ENCODE assay signal across 8 mouse cellular contexts in genomic region chr12:69422827-69423537, GRCm38 (mm10). TPM values are rescaled to one million over a fixed set of nuclear protein-coding genes. Genes with fewer than 3 reads are reported as not detected.
DNase-seq lines count a peak whose midpoint lies in the region; ATAC-seq and TF ChIP-seq lines count a peak whose summit lies in the region.

No protein-coding gene starts in this region.

- H3K4me2 ChIP-seq in intestine, postnatal 0 days (replicated peaks; ENCODE audit: low read depth), result no peak overlapping the region; the same call in 1 of the 2 replicates
- H3K4me2 ChIP-seq in intestine, embryonic 15.5 days (replicated peaks), result no peak overlapping the region
- H3K4me2 ChIP-seq in stomach, embryonic 14.5 days (replicated peaks; ENCODE audit: low read depth, low read length), result no peak overlapping the region
- no peak overlapping the region for H3K4me2 ChIP-seq in forebrain, embryonic 16.5 days (ENCODE audit: low read length)

- peak; percentile 61 to 77 for DNase-seq in heart, adult 9 months (ENCODE audit: low spot score in 2 of 2)
- DNase-seq in lung, adult 18-20 months, result peak; percentile 63 to 67
- DNase-seq in layer of hippocampus, adult 8-10 months (ENCODE audit: low spot score in 2 of 2), result no peak
- no peak for DNase-seq in cerebellum, adult 11-12 months

- H3K9ac ChIP-seq in intestine, postnatal 0 days (ENCODE audit: low read depth, low read length), result no peak overlapping the region
- H3K9ac ChIP-seq in intestine, embryonic 15.5 days, result no peak overlapping the region
- H3K9ac ChIP-seq in stomach, embryonic 14.5 days (replicated peaks; ENCODE audit: low read depth, low read length), result no peak overlapping the region
- no peak overlapping the region for H3K9ac ChIP-seq in forebrain, embryonic 16.5 days (replicated peaks; ENCODE audit: low read depth, low read length)

- no peaks in the 10 kb centered on the region for H3K36me3 ChIP-seq in intestine, postnatal 0 days (ENCODE audit: control insufficient read depth, insufficient read depth)
- no peaks in the 10 kb centered on the region for H3K36me3 ChIP-seq in intestine, embryonic 15.5 days
- H3K36me3 ChIP-seq in stomach, embryonic 14.5 days (ENCODE audit: control insufficient read depth, insufficient read depth, low read length), result no peaks in the 10 kb centered on the region
- no peaks in the 10 kb centered on the region for H3K36me3 ChIP-seq in forebrain, embryonic 16.5 days (ENCODE audit: control insufficient read depth, insufficient read depth)

- no peaks in the 10 kb centered on the region for H3K4me1 ChIP-seq in intestine, postnatal 0 days (replicated peaks; ENCODE audit: control insufficient read depth, insufficient read depth, low read length)
- H3K4me1 ChIP-seq in intestine, embryonic 15.5 days (replicated peaks), result peaks cover 9% of the 10 kb centered on the region; the same call in 1 of the 2 replicates
- peaks cover 5% of the 10 kb centered on the region for H3K4me1 ChIP-seq in stomach, embryonic 14.5 days (ENCODE audit: control insufficient read depth, insufficient read depth, low read length)
- H3K4me1 ChIP-seq in forebrain, embryonic 16.5 days (replicated peaks; ENCODE audit: control insufficient read depth, insufficient read depth, low read length), result no peaks in the 10 kb centered on the region

- TF ChIP-seq CTCF in intestine, postnatal 0 days (IDR thresholded peaks at IDR 0.05; ENCODE audit: low read depth), result no peak

- 68% methylated on average over 20 of the region's 20 CpGs for WGBS in intestine, postnatal 0 days
- WGBS in intestine, embryonic 15.5 days, result 71% methylated on average over 20 of the region's 20 CpGs
- WGBS in stomach, embryonic 14.5 days, result 75% methylated on average over 20 of the region's 20 CpGs
- 80% methylated on average over 20 of the region's 20 CpGs for WGBS in forebrain, embryonic 16.5 days

- H3K27me3 ChIP-seq in intestine, postnatal 0 days (replicated peaks; ENCODE audit: control insufficient read depth, insufficient read depth, low read length), result no peaks in the 10 kb centered on the region
- no peaks in the 10 kb centered on the region for H3K27me3 ChIP-seq in intestine, embryonic 15.5 days (replicated peaks)
- no peaks in the 10 kb centered on the region for H3K27me3 ChIP-seq in stomach, embryonic 14.5 days (ENCODE audit: control insufficient read depth, insufficient read depth, low read length)
- no peaks in the 10 kb centered on the region for H3K27me3 ChIP-seq in forebrain, embryonic 16.5 days (replicated peaks; ENCODE audit: control insufficient read depth, insufficient read depth, low read length)

- peak; percentile 43; the same call in 1 of the 2 replicates for ATAC-seq in intestine, postnatal 0 days
- no peak for ATAC-seq in intestine, embryonic 15.5 days
- 0 out of 2 replicates have a peak, but pooled peaks have one; percentile 34 for ATAC-seq in stomach, embryonic 14.5 days (ENCODE audit: insufficient number of reproducible peaks, insufficient read depth, low FRiP score, low read depth)
- no peak for ATAC-seq in forebrain, embryonic 16.5 days

- H3K27ac ChIP-seq in intestine, postnatal 0 days (ENCODE audit: low read depth, low read length), result no peak overlapping the region
- H3K27ac ChIP-seq in intestine, embryonic 15.5 days, result no peak overlapping the region
- H3K27ac ChIP-seq in stomach, embryonic 14.5 days (ENCODE audit: low read length), result peak overlapping the region; percentile 45; the same call in 1 of the 2 replicates
- H3K27ac ChIP-seq in forebrain, embryonic 16.5 days (ENCODE audit: low read length), result no peak overlapping the region

- H3K4me3 ChIP-seq in intestine, postnatal 0 days (ENCODE audit: low read depth, low read length), result no peak overlapping the region
- no peak overlapping the region for H3K4me3 ChIP-seq in intestine, embryonic 15.5 days (replicated peaks)
- H3K4me3 ChIP-seq in stomach, embryonic 14.5 days (ENCODE audit: low read depth, low read length), result no peak overlapping the region
- no peak overlapping the region for H3K4me3 ChIP-seq in forebrain, embryonic 16.5 days (replicated peaks; ENCODE audit: low read length)

- no peaks in the 10 kb centered on the region for H3K9me3 ChIP-seq in intestine, postnatal 0 days (ENCODE audit: control insufficient read depth)
- no peaks in the 10 kb centered on the region for H3K9me3 ChIP-seq in intestine, embryonic 15.5 days
- 0 out of 2 replicates have a peak, but pooled peaks cover 4% of the 10 kb centered on the region for H3K9me3 ChIP-seq in stomach, embryonic 14.5 days (ENCODE audit: control insufficient read depth, low read depth, low read length)
- no peaks in the 10 kb centered on the region; the same call in 1 of the 2 replicates for H3K9me3 ChIP-seq in forebrain, embryonic 16.5 days (ENCODE audit: control insufficient read depth, low read length)

RNA-seq across cellular contexts. Expression of gene Gm9887, which starts 50.7 kb away (rescaled TPM):
- 1.9 and 2.4 TPM in 2 replicates for polyA plus RNA-seq in intestine, postnatal 0 days (2015; fragmentation: Nextera tagmentation; extraction: Ambion mirVana)
- 1.7 and 2.0 TPM in 2 replicates for polyA plus RNA-seq in intestine, embryonic 15.5 days (2015; fragmentation: Nextera tagmentation; extraction: Ambion mirVana)
- 0.74 and 2.2 TPM in 2 replicates for polyA plus RNA-seq in stomach, embryonic 14.5 days (2014; fragmentation: Nextera tagmentation; extraction: Ambion mirVana)
- total RNA-seq in layer of hippocampus, adult 8-10 months (2022), result 1 to 10 TPM in 1 of 4 experiments, under 1 TPM in 1, not detected in 2; 0.98 to 1.9 TPM
- polyA plus RNA-seq in forebrain, embryonic 16.5 days (2015; fragmentation: Nextera tagmentation; extraction: Ambion mirVana), result 0.62 TPM in 1 of 2 replicates, not detected in the other

RNA-seq across cellular contexts. Expression of gene Arf6, which starts 51.0 kb away (rescaled TPM):
- polyA plus RNA-seq in intestine, postnatal 0 days (2015; fragmentation: Nextera tagmentation; extraction: Ambion mirVana), result 82.7 and 86.3 TPM in 2 replicates
- polyA plus RNA-seq in intestine, embryonic 15.5 days (2015; fragmentation: Nextera tagmentation; extraction: Ambion mirVana), result 49.5 and 54.9 TPM in 2 replicates
- polyA plus RNA-seq in stomach, embryonic 14.5 days (2014; fragmentation: Nextera tagmentation; extraction: Ambion mirVana), result 57.1 and 63.8 TPM in 2 replicates
- total RNA-seq in layer of hippocampus, adult 8-10 months (2022), result 10 to 100 TPM; 38.7 to 56.0 (median 49.2) TPM
- polyA plus RNA-seq in forebrain, embryonic 16.5 days (2015; fragmentation: Nextera tagmentation; extraction: Ambion mirVana), result 22.2 and 27.6 TPM in 2 replicates

Comparison
In these comparisons a context has a peak if more than half of its experiments do, and no peak if none do; other contexts are left out.
1. ATAC-seq: peak in intestine, postnatal 0 days (single experiment) and stomach, embryonic 14.5 days (single experiment); none in intestine, embryonic 15.5 days (single experiment) and forebrain, embryonic 16.5 days (single experiment).
2. DNase-seq: peak in heart, adult 9 months (2 of 2) and lung, adult 18-20 months (2 of 2); none in layer of hippocampus, adult 8-10 months (0 of 2) and cerebellum, adult 11-12 months (single experiment).